ENCODE assay signal across 23 mouse cellular contexts in the genomic region with DNA sequence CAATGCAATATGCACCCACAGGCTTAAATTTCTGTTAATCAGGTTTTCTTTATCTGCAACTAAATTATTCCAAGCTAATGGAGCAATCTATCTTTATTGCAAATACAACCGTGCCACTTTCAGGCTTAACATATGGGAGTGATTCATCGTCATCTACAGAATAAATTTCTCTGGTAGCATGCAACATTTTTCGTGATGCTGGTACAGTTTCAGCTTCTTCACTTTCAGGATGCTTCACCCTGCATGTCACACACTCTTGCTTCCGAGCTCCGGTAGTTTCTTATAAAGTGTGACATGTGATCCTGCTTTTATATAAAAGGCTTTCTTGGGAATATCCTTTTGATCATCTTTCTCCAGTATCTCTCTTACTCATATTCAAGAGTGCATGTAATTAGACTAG.
"Had no signal": no experiment of that assay in that cellular context is flagged by ENCODE, and none has a peak within 500 bp of the region (broad histone marks: within the 10 kb centered on the region; RNA-seq: fewer than 3 reads in every experiment).

No protein-coding gene starts in this region.

- H3K4me3 ChIP-seq: gastrocnemius, adult 2 months; heart, embryonic 10.5 days; heart, embryonic 12.5 days; hindbrain, embryonic 10.5 days; hindbrain, embryonic 12.5 days; intestine, embryonic 15.5 days; limb, embryonic 13.5 days; limb, embryonic 15.5 days; liver, embryonic 12.5 days had no signal

- H3K9ac ChIP-seq: heart, embryonic 12.5 days; hindbrain, embryonic 12.5 days; hindbrain, embryonic 14.5 days; intestine, embryonic 15.5 days; limb, embryonic 13.5 days; limb, embryonic 15.5 days; liver, embryonic 12.5 days; liver, embryonic 14.5 days had no signal

- DNase-seq: gastrocnemius, postnatal 10 days; heart, postnatal 10 days; kidney, adult 18-20 months; kidney, adult 8-10 months; kidney, postnatal 10 days; kidney, postnatal 36 days; layer of hippocampus, adult 9-11 months; layer of hippocampus, postnatal 36 days; left cerebral cortex, postnatal 4 days had no signal

- ATAC-seq: hindbrain, embryonic 16.5 days; inflammation-experienced regulatory T-cells, adult 6 months; intestine, embryonic 15.5 days; intestine, postnatal 0 days; liver, embryonic 12.5 days had no signal

- H3K27me3 ChIP-seq: heart, embryonic 12.5 days; hindbrain, embryonic 12.5 days; intestine, embryonic 15.5 days; limb, embryonic 13.5 days; limb, embryonic 15.5 days; liver, embryonic 12.5 days had no signal

- H3K4me1 ChIP-seq: heart, embryonic 10.5 days; heart, embryonic 12.5 days; hindbrain, embryonic 10.5 days; hindbrain, embryonic 12.5 days; intestine, embryonic 15.5 days; limb, embryonic 15.5 days; liver, embryonic 12.5 days had no signal

- H3K36me3 ChIP-seq: heart, embryonic 10.5 days; heart, embryonic 12.5 days; hindbrain, embryonic 10.5 days; hindbrain, embryonic 12.5 days; intestine, embryonic 15.5 days; limb, embryonic 13.5 days; limb, embryonic 15.5 days; liver, embryonic 12.5 days had no signal

- H3K9me3 ChIP-seq: heart, embryonic 10.5 days; heart, embryonic 12.5 days; hindbrain, embryonic 10.5 days; hindbrain, embryonic 12.5 days; intestine, embryonic 15.5 days; limb, embryonic 13.5 days; limb, embryonic 15.5 days; liver, embryonic 12.5 days had no signal

- H3K4me2 ChIP-seq: heart, embryonic 12.5 days; hindbrain, embryonic 12.5 days; hindbrain, embryonic 14.5 days; intestine, embryonic 15.5 days; limb, embryonic 13.5 days; limb, embryonic 15.5 days; liver, embryonic 12.5 days had no signal

- H3K27ac ChIP-seq: gastrocnemius, adult 2 months; heart, embryonic 10.5 days; hindbrain, embryonic 10.5 days; hindbrain, embryonic 12.5 days; hindbrain, embryonic 14.5 days; intestine, embryonic 15.5 days; limb, embryonic 13.5 days; limb, embryonic 15.5 days; liver, embryonic 12.5 days; liver, embryonic 14.5 days had no signal
